Mouse (Mus musculus) frontal cortex, adult 2 months (tissue): ENCODE measurements around the gene Zfp109. TPM values are rescaled to one million over a fixed set of nuclear protein-coding genes. Genes with fewer than 3 reads are reported as not detected.
A peak's percentile ranks its signal among the peaks of the same experiment; 100 is the strongest.
"Not testable (repeated sequence)": the region's sequence is repeated elsewhere in the genome, so short reads cannot be mapped to it uniquely, and the experiment has no call there.

Experiments used
- DNase-seq, 2 experiments: peaks; one replicate each; pipeline ENCODE4 v3.0.0; 2022; ENCODE audit warnings: low spot score in 1 of 2; ENCODE audit errors: extremely low spot score in 1 of 2
- polyA plus RNA-seq: library from polyadenylated mRNA; depleted of rRNA; stranded (reverse); fragments of >200 nt; gene quantifications from 2 replicates; pipeline ENCODE4 v1.2.3, GENCODE M21; 2012; rRNA removed

Zfp109 gene
- polyA plus RNA-seq, result 4.4 and 4.5 TPM in 2 replicates

- peak; percentile 46 to 84 for DNase-seq
Observed at GRCm38 (mm10) chr7:24237040-24237791, at the start of gene Zfp109. TSS of gene Zfp109 (minus strand) at chr7:24237560.

- no peak for DNase-seq
Observed at GRCm38 (mm10) chr7:24286916-24287315, 49.6 kb upstream of the Zfp109 start.

- DNase-seq, result no peak
Observed at GRCm38 (mm10) chr7:24286090-24286489, 48.7 kb upstream of the Zfp109 start.

- no peak for DNase-seq
Observed at GRCm38 (mm10) chr7:24280858-24281145, 43.4 kb upstream of the Zfp109 start.

GRCm38 (mm10) chr7:24280031-24280857 is 42.9 kb upstream of the Zfp109 start:
- DNase-seq, result no peak

DNA sequence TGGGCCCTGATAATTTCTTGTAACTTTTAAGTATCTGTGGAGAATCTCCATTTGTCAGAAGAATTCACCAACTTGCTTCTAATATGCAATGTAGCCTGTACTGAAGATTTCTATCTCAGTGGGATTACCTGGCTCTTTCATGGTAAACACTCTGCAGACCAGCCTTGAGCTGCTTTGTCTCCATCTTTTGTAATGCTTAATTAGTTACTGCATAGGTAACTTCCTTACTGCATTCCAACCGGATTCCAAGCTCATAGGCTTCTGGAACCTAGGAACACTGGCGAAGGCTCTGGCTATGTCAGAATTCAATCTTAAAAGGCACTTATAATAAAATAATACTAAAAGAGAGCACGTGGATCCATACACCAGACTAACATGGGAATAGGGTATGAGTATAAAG is 41.4 kb upstream of the Zfp109 start:
- DNase-seq, result not testable (repeated sequence)

DNA sequence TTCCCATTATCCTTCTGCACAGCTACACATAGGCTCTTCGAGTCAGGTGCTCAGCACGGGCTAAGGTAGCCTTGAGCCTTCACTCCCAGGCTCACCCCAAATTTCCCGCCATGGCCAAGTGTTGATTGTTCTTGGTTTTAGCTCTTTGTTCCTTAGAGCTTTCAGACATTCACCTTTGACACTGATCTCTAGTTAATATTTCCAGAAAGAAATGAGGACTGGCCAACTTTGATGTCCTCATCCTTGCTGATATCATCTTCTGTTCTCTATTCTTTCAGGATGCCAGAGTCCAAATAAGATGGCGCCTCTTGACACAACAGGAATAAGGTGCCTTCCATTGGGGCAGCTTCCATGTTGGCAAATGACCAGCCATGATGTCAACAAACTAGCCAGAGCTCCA is 37.1 kb upstream of the Zfp109 start:
- DNase-seq, result no peak

DNA sequence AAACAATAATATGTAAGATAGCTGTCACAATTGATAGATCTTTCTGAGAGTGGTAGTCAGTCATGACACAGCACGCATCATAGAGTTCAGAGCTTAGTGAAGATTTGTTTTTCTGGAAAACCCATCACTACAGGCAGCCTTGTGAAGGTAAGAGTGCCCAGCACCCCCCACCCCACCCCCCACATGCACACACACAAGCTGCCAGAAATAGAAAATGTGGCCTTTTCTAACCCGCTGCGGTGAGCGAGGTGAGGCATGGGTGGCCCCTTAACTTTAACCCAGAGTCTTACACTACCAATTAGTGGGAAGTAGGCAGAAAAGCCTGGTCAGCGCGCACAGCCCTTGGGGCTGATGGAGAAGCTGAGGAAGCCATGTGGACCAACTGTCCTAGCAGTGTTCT is 33.8 kb upstream of the Zfp109 start:
- no peak for DNase-seq

DNA sequence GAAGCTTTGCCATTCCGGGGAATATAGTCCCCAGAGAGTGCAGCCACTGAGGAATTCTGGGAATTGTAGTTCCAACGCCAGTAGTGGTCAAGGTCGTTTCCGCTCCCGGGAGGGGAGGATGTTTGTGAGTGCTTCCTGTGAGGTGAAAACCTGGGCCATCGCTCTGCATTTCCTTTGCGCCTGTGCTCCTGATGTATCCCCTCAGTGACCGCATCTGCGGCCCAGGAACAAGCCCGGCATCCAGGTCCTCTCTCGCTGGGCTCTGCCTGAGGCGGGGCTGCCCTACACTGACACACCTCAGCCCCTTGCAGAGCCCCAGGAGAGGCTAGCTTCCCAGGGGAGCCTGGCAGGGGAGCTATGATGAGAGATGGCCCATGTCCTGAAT is 32.9 kb upstream of the Zfp109 start, which contains the start of gene Zfp93:
Gene Zfp93, plus strand, starts transcription at position 133 of the 385 bp plus-strand sequence.
- DNase-seq, result peak; percentile 75 to 92

GRCm38 (mm10) chr7:24269667-24270287 is 32.4 kb upstream of the Zfp109 start:
- no peak for DNase-seq

GRCm38 (mm10) chr7:24269256-24269655 is 31.9 kb upstream of the Zfp109 start:
- DNase-seq, result no peak

GRCm38 (mm10) chr7:24268176-24269155 is 31.1 kb upstream of the Zfp109 start:
- peak in 1 of 2 experiments; percentile 27 for DNase-seq

DNA sequence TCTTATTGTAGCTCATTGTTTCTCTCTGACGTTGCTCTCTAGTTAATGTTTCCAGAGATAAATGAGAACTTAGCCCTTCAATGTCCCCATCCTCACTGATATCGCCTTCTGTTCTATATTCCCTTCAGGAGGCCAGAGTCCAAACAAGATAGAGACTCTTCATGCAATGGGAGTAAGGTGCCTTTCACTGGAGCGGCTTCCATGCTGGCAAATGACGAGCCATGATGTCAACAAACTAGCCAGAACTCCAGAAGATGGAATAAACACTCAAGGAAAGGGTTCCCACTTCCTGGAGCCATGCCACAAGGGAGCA is 22.6 kb upstream of the Zfp109 start:
- no peak for DNase-seq

GRCm38 (mm10) chr7:24259306-24259999 is 22.1 kb upstream of the Zfp109 start:
- DNase-seq, result no peak

GRCm38 (mm10) chr7:24254633-24255474 is 17.5 kb upstream of the Zfp109 start, which contains the start of gene Zfp108:
TSS of gene Zfp108 (plus strand) at chr7:24254794.
- DNase-seq, result peak; percentile 92 to 94

- no peak for DNase-seq
Observed at GRCm38 (mm10) chr7:24253779-24254615, 16.6 kb upstream of the Zfp109 start.

- no peak for DNase-seq
Observed at GRCm38 (mm10) chr7:24211343-24211742, 26.0 kb downstream of the Zfp109 start, which contains the start of gene Zfp111. TSS of gene Zfp111 (minus strand) at chr7:24211443.

- DNase-seq, result no peak
Observed at GRCm38 (mm10) chr7:24210296-24210695, 27.1 kb downstream of the Zfp109 start.
